Mouse (Mus musculus): ENCODE measurements around the gene Tspan13.
A peak's percentile ranks its signal among the peaks of the same experiment; 100 is the strongest.

The Tspan13 gene

GRCm38 (mm10) chr12:36042348-36042778 lies at the start of gene Tspan13:
Gene Tspan13 (minus strand): TSS chr12:36042500.
- DNase-seq (ENCODE audit: low spot score): peak; percentile 84

- no peak for DNase-seq (ENCODE audit: low spot score)
Observed at GRCm38 (mm10) chr12:36091964-36092363, 49.7 kb upstream of the Tspan13 start.

DNA sequence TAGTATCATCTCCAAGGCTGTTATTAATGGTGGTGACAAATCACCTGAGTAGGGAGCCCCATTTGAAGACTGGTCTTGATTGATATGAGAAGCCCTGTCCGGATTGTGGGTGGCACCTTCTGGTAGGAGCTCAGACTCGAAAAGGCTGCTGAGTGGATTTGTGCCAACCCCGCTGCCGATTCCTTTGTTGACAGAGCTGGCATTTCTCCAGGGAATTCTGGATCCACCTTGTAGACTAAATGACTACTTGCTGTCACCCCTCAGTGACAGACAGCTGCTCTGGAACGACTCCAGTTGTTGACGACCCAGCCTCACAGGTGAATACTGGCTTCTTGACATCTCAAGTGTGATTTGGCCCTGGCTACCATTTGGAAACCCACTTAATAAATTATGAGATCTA lies 46.9 kb upstream of the Tspan13 start:
- no peak for DNase-seq (ENCODE audit: low spot score)

DNA sequence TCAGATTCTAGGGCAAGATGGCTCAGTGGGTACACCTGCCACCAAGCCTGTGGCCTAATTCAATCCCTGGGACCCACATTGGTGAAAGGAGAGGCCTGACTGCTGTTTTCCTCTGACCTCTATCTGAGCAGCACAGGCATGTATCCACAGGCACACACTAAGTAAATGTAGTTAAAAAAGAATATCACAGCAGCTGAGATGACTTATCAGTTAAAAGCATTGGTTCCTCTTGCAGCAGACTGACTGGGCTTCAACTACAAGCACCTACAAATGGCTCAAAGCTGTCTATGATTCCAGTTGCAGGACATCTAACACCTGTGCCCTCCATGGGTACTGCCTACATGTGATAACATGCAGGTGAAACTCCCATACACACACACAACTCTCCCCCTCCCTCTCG lies 46.5 kb upstream of the Tspan13 start:
- no peak for DNase-seq (ENCODE audit: low spot score)

GRCm38 (mm10) chr12:36085380-36085779 lies 43.1 kb upstream of the Tspan13 start:
- DNase-seq (ENCODE audit: low spot score): no peak

- no peak for DNase-seq (ENCODE audit: low spot score)
Observed at GRCm38 (mm10) chr12:36078101-36078899, 36.0 kb upstream of the Tspan13 start.

DNA sequence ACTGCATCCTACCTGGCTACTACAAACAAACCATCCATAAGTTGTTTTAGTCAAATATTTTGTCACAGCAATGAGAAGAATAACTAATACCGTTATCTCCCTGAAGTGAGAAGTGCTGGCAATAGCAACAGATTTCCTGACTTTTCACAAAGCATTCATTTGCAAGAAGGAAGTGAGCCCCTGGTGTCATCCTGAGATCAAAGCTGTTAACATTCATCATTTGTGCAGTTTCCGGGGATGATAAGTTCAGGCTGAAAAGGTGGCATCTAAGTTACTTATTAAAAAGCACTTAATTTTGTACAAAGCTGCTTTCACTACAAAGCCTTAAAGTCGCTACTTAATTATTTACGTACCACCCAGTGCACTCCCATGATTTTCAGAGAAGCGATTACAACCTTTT lies 30.6 kb upstream of the Tspan13 start:
- DNase-seq (ENCODE audit: low spot score): no peak

GRCm38 (mm10) chr12:36070231-36070630 lies 27.9 kb upstream of the Tspan13 start:
- no peak for DNase-seq (ENCODE audit: low spot score)

GRCm38 (mm10) chr12:36067538-36067937 lies 25.2 kb upstream of the Tspan13 start:
- no peak for DNase-seq (ENCODE audit: low spot score)

GRCm38 (mm10) chr12:36065911-36066310 lies 23.6 kb upstream of the Tspan13 start:
- DNase-seq (ENCODE audit: low spot score): no peak

GRCm38 (mm10) chr12:36057699-36058098 lies 15.4 kb upstream of the Tspan13 start:
- no peak for DNase-seq (ENCODE audit: low spot score)

- DNase-seq (ENCODE audit: low spot score): no peak
Observed at GRCm38 (mm10) chr12:36050276-36050675, 8.0 kb upstream of the Tspan13 start.

DNA sequence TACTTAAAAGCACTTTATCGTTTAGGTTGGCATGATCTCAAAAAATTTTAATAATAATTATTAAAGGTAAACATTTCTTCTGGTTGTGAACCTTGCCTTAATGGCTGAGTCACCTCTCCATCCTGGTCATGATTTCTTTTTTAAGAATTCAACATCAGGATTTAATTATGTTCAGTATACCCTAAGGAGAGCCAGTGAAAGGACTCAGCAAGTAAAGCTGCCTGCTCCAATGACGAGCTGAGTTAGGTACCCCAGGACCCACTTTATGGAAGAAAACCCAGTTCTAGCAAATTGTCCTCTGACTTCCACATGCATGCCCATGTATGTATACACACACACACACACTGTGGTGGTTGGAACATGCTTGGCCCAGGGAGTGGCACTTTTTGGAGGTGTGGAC lies 5.3 kb upstream of the Tspan13 start:
- DNase-seq (ENCODE audit: low spot score): no peak

- no peak for DNase-seq (ENCODE audit: low spot score)
Observed at GRCm38 (mm10) chr12:36046196-36046595, 3.9 kb upstream of the Tspan13 start.

DNA sequence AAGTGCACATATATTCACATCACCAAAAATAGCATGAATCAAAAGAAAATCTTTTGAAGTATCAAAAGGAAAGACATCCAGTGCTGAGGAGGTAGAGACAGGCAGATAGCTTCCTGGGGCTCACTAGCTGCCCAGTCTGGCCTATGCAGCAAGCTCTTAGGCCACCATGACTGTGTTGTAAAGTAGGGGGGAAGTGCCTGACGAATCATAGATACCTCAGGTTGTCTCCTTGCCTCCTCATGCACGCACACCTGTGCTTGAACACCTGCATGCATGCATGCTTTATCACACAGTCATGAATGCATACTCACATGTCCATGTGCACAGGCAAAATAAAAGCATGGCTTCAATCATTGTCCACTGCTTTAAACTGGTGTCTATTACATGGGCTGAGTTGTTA lies 2.4 kb upstream of the Tspan13 start:
- DNase-seq (ENCODE audit: low spot score): no peak

GRCm38 (mm10) chr12:36041703-36042347 lies 475 bp downstream of the Tspan13 start:
- DNase-seq (ENCODE audit: low spot score): peak; percentile 24

- DNase-seq (ENCODE audit: low spot score): no peak
Observed at GRCm38 (mm10) chr12:36041281-36041589, 1.1 kb downstream of the Tspan13 start.

- DNase-seq (ENCODE audit: low spot score): no peak
Observed at GRCm38 (mm10) chr12:36040571-36041280, 1.6 kb downstream of the Tspan13 start.

DNA sequence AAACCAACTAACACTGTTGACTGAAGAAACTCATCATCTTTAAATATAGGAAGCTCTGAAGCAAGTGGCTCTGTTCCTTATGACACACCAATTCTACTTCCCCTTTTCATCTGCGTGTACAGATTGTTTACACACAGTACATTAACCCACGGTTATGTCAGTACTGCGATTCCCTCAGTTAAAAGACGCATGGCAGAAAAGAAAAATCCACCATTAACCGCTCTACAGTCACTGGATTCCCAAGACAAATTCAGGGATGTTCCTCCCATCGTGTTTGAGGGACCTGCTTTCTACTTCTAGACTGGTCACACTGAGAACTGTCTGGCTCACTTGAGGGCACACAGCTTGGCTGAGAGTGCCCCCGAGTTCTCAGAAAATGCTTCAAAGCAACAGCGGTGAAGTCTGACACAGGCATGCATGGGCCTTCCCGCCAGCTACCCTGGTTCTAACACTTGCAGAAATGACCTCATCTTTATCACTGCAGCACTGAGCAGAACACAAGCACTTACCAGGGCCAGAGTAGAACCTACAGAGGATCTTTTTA lies 2.7 kb downstream of the Tspan13 start:
- no peak for DNase-seq (ENCODE audit: low spot score)

GRCm38 (mm10) chr12:36036776-36037175 lies 5.5 kb downstream of the Tspan13 start:
- no peak for DNase-seq (ENCODE audit: low spot score)

- no peak for DNase-seq (ENCODE audit: low spot score)
Observed at GRCm38 (mm10) chr12:36036121-36036520, 6.2 kb downstream of the Tspan13 start.

DNA sequence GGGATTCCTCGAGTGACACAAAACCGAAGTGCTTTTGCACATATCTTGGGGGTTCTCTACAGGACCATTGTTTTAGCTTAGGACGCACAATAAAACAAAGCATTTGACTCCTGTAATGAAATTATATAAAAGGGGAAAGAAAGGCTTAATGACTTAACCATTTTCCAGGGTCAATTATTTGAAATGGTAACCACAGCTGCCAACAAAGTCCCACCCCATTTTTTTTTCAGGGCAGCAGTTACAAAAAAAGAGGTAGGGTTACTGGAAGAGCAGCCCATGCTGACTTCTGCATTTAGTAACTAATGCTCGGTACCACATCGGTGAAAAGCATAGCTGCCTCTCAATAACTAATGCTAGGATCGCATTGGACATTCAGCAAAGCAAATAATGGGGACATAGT lies 6.8 kb downstream of the Tspan13 start:
- DNase-seq (ENCODE audit: low spot score): no peak

- DNase-seq (ENCODE audit: low spot score): no peak
Observed at GRCm38 (mm10) chr12:36032419-36032818, 9.9 kb downstream of the Tspan13 start.
